Mouse (Mus musculus): Measurements from ENCODE around the gene Oxld1. TPM values are rescaled to one million over a fixed set of nuclear protein-coding genes. Genes with fewer than 3 reads are reported as not detected.
"Not testable (repeated sequence)": the region's sequence is repeated elsewhere in the genome, so short reads cannot be mapped to it uniquely, and the experiment has no call there.

Oxld1 gene
- polyA plus RNA-seq, 1 experiment from 2014 or later = 18.9 TPM

- Histone ChIP-seq H3K4me1 (ENCODE audit: insufficient read depth) (0 out of 2 replicates have a peak, but pooled peaks cover 4% of the 10 kb centered on the region), H3K27me3 (ENCODE audit: insufficient read depth, low read length) (no peaks in the 10 kb centered on the region), H3K9ac (replicated peaks) (no peak overlapping the region), H3K27ac (ENCODE audit: low read depth) (peak overlapping the region; percentile 62; the same call in 1 of the 2 replicates), H3K4me2 (ENCODE audit: low read depth, low read length) (no peak overlapping the region), H3K9me3 (ENCODE audit: low read length) (no peaks in the 10 kb centered on the region), H3K36me3 (replicated peaks; ENCODE audit: insufficient read depth, low read length) (peaks cover 84% of the 10 kb centered on the region), H3K4me3 (ENCODE audit: low read depth, low read length) (no peak overlapping the region)
- ATAC-seq = peak; percentile 68
- peak; percentile 80 for TF ChIP-seq CTCF (IDR thresholded peaks at IDR 0.05; ENCODE audit: low read depth)
- TF ChIP-seq EP300 (IDR thresholded peaks at IDR 0.05; ENCODE audit: low read depth) = no peak
- DNase-seq = peak; percentile 72
- 70% methylated on average over 9 of the region's 9 CpGs for WGBS (ENCODE audit: insufficient replicate concordance)
Observed at GRCm38 (mm10) chr11:120423569-120424295, 34.1 kb downstream of the Oxld1 start.

GRCm38 (mm10) chr11:120422651-120423568, 35.0 kb downstream of the Oxld1 start:
- 70% methylated on average over 13 of the region's 13 CpGs for whole genome bisulfite sequencing (ENCODE audit: insufficient replicate concordance)
- H3K4me2 ChIP-seq (ENCODE audit: low read depth, low read length) = no peak overlapping the region

GRCm38 (mm10) chr11:120418592-120418991, 39.3 kb downstream of the Oxld1 start:
- TF ChIP-seq EP300 (IDR thresholded peaks at IDR 0.05; ENCODE audit: low read depth) = no peak
- TF ChIP-seq CTCF (IDR thresholded peaks at IDR 0.05; ENCODE audit: low read depth) = no peak
- no peak overlapping the region for H3K4me2 ChIP-seq (ENCODE audit: low read depth, low read length)
- peaks cover 78% of the 10 kb centered on the region for H3K36me3 ChIP-seq (replicated peaks; ENCODE audit: insufficient read depth, low read length)
- H3K27me3 ChIP-seq (ENCODE audit: insufficient read depth, low read length) = no peaks in the 10 kb centered on the region
- ATAC-seq (no peak), DNase-seq (no peak)
- 0 out of 2 replicates have a peak, but pooled peaks cover 4% of the 10 kb centered on the region for H3K4me1 ChIP-seq (ENCODE audit: insufficient read depth)
- no peak overlapping the region for H3K9ac ChIP-seq (replicated peaks)
- 93% methylated on average over 1 of the region's 1 CpGs for WGBS (ENCODE audit: insufficient replicate concordance)
- H3K9me3 ChIP-seq (ENCODE audit: low read length) = no peaks in the 10 kb centered on the region
- no peak overlapping the region for H3K27ac ChIP-seq (ENCODE audit: low read depth)
- no peak overlapping the region for H3K4me3 ChIP-seq (ENCODE audit: low read depth, low read length)

More at GRCm38 (mm10) chr11:120422651-120423568, 35.0 kb downstream of the Oxld1 start:
- Histone ChIP-seq H3K4me1 (ENCODE audit: insufficient read depth) (0 out of 2 replicates have a peak, but pooled peaks cover 4% of the 10 kb centered on the region), H3K9me3 (ENCODE audit: low read length) (no peaks in the 10 kb centered on the region), H3K9ac (replicated peaks) (no peak overlapping the region), H3K27ac (ENCODE audit: low read depth) (peak overlapping the region; percentile 62), H3K4me3 (ENCODE audit: low read depth, low read length) (no peak overlapping the region), H3K36me3 (replicated peaks; ENCODE audit: insufficient read depth, low read length) (peaks cover 84% of the 10 kb centered on the region), H3K27me3 (ENCODE audit: insufficient read depth, low read length) (no peaks in the 10 kb centered on the region)
- no peak for TF ChIP-seq EP300 (IDR thresholded peaks at IDR 0.05; ENCODE audit: low read depth)
- TF ChIP-seq CTCF (IDR thresholded peaks at IDR 0.05; ENCODE audit: low read depth) = no peak
- ATAC-seq = peak; percentile 85
- no peak for DNase-seq

- 0 out of 2 replicates have a peak, but pooled peaks cover 4% of the 10 kb centered on the region for H3K4me1 ChIP-seq (ENCODE audit: insufficient read depth)
- DNase-seq = no peak
- no peaks in the 10 kb centered on the region for H3K9me3 ChIP-seq (ENCODE audit: low read length)
- no peak overlapping the region for H3K4me2 ChIP-seq (ENCODE audit: low read depth, low read length)
- peaks cover 78% of the 10 kb centered on the region for H3K36me3 ChIP-seq (replicated peaks; ENCODE audit: insufficient read depth, low read length)
- H3K4me3 ChIP-seq (ENCODE audit: low read depth, low read length) = no peak overlapping the region
- 89% methylated on average over 7 of the region's 7 CpGs for WGBS (ENCODE audit: insufficient replicate concordance)
- no peak for TF ChIP-seq EP300 (IDR thresholded peaks at IDR 0.05; ENCODE audit: low read depth)
- TF ChIP-seq CTCF (IDR thresholded peaks at IDR 0.05; ENCODE audit: low read depth) = no peak
- no peak for ATAC-seq
- H3K9ac ChIP-seq (replicated peaks) = no peak overlapping the region
- no peak overlapping the region for H3K27ac ChIP-seq (ENCODE audit: low read depth)
- no peaks in the 10 kb centered on the region for H3K27me3 ChIP-seq (ENCODE audit: insufficient read depth, low read length)
Observed at GRCm38 (mm10) chr11:120417852-120418251, 40.0 kb downstream of the Oxld1 start.

GRCm38 (mm10) chr11:120413621-120414020, 44.2 kb downstream of the Oxld1 start:
- 97% methylated on average over 7 of the region's 10 CpGs for WGBS (ENCODE audit: insufficient replicate concordance)
- peaks cover 82% of the 10 kb centered on the region for H3K36me3 ChIP-seq (replicated peaks; ENCODE audit: insufficient read depth, low read length)
- not testable (repeated sequence) for H3K4me1 ChIP-seq (ENCODE audit: insufficient read depth); H3K27me3 ChIP-seq (ENCODE audit: insufficient read depth, low read length); DNase-seq; H3K9me3 ChIP-seq (ENCODE audit: low read length); ATAC-seq; H3K27ac ChIP-seq (ENCODE audit: low read depth); H3K4me3 ChIP-seq (ENCODE audit: low read depth, low read length); H3K4me2 ChIP-seq (ENCODE audit: low read depth, low read length); H3K9ac ChIP-seq (replicated peaks)
- 0 out of 2 replicates have a peak, but pooled peaks have one; percentile 1 for TF ChIP-seq CTCF (IDR thresholded peaks at IDR 0.05; ENCODE audit: low read depth)

Other genes starting within 250 kb of the Oxld1 start
- 1.1 and 1.2 TPM in 2 replicates for gene Bahcc1, start 225.1 kb downstream of the Oxld1 start, polyA plus RNA-seq (2015; fragmentation: Nextera tagmentation; extraction: Ambion mirVana)
- 463 and 498 TPM in 2 replicates for gene Actg1, start 109.5 kb downstream of the Oxld1 start, polyA plus RNA-seq (2015; fragmentation: Nextera tagmentation; extraction: Ambion mirVana)
- gene Fscn2, start 96.5 kb downstream of the Oxld1 start, polyA plus RNA-seq (2015; fragmentation: Nextera tagmentation; extraction: Ambion mirVana) = not detected in 2 replicates
- gene Faap100, start 79.3 kb downstream of the Oxld1 start, polyA plus RNA-seq (2015; fragmentation: Nextera tagmentation; extraction: Ambion mirVana) = 5.5 and 5.8 TPM in 2 replicates
- 12.5 and 12.8 TPM in 2 replicates for gene Nploc4, start 20.4 kb downstream of the Oxld1 start, polyA plus RNA-seq (2015; fragmentation: Nextera tagmentation; extraction: Ambion mirVana)
- gene Tspan10, start 15.4 kb downstream of the Oxld1 start, polyA plus RNA-seq (2015; fragmentation: Nextera tagmentation; extraction: Ambion mirVana) = not detected in 2 replicates
- 0.20 TPM in 1 of 2 replicates, not detected in the other for gene Pde6g, start 4.6 kb downstream of the Oxld1 start, polyA plus RNA-seq (2015; fragmentation: Nextera tagmentation; extraction: Ambion mirVana)
- 9.0 and 11.7 TPM in 2 replicates for gene Ccdc137, start within 50 bp of the Oxld1 start, polyA plus RNA-seq (2015; fragmentation: Nextera tagmentation; extraction: Ambion mirVana)
- gene Arl16, start 9.5 kb upstream of the Oxld1 start, polyA plus RNA-seq (2015; fragmentation: Nextera tagmentation; extraction: Ambion mirVana) = 11.9 and 13.5 TPM in 2 replicates
- gene Mrpl12, start 26.5 kb upstream of the Oxld1 start, polyA plus RNA-seq (2015; fragmentation: Nextera tagmentation; extraction: Ambion mirVana) = 133 and 139 TPM in 2 replicates
- 96.7 and 99.7 TPM in 2 replicates for gene Slc25a10, start 33.8 kb upstream of the Oxld1 start, polyA plus RNA-seq (2015; fragmentation: Nextera tagmentation; extraction: Ambion mirVana)
- 58.5 and 66.9 TPM in 2 replicates for gene Gcgr, start 72.6 kb upstream of the Oxld1 start, polyA plus RNA-seq (2015; fragmentation: Nextera tagmentation; extraction: Ambion mirVana)
- gene Mcrip1, start 91.7 kb upstream of the Oxld1 start, polyA plus RNA-seq (2015; fragmentation: Nextera tagmentation; extraction: Ambion mirVana) = 59.2 and 61.0 TPM in 2 replicates
- gene Ppp1r27, start 93.1 kb upstream of the Oxld1 start, polyA plus RNA-seq (2015; fragmentation: Nextera tagmentation; extraction: Ambion mirVana) = 0.19 and 1.5 TPM in 2 replicates
- gene P4hb, start 115.2 kb upstream of the Oxld1 start, polyA plus RNA-seq (2015; fragmentation: Nextera tagmentation; extraction: Ambion mirVana) = 683 and 697 TPM in 2 replicates
- gene Arhgdia, start 123.6 kb upstream of the Oxld1 start, polyA plus RNA-seq (2015; fragmentation: Nextera tagmentation; extraction: Ambion mirVana) = 148 and 156 TPM in 2 replicates
- gene Alyref, start 140.3 kb upstream of the Oxld1 start, polyA plus RNA-seq (2015; fragmentation: Nextera tagmentation; extraction: Ambion mirVana) = 162 and 168 TPM in 2 replicates
- gene Anapc11, start 140.4 kb upstream of the Oxld1 start, polyA plus RNA-seq (2015; fragmentation: Nextera tagmentation; extraction: Ambion mirVana) = 46.1 and 47.5 TPM in 2 replicates
- gene Npb, start 150.4 kb upstream of the Oxld1 start, polyA plus RNA-seq (2015; fragmentation: Nextera tagmentation; extraction: Ambion mirVana) = 20.9 and 22.2 TPM in 2 replicates
- gene Pcyt2, start 159.9 kb upstream of the Oxld1 start, polyA plus RNA-seq (2015; fragmentation: Nextera tagmentation; extraction: Ambion mirVana) = 217 and 222 TPM in 2 replicates
- gene Sirt7, start 167.2 kb upstream of the Oxld1 start, polyA plus RNA-seq (2015; fragmentation: Nextera tagmentation; extraction: Ambion mirVana) = 34.3 TPM in 2 replicates
- gene Mafg, start 175.5 kb upstream of the Oxld1 start, polyA plus RNA-seq (2015; fragmentation: Nextera tagmentation; extraction: Ambion mirVana) = 30.8 and 35.8 TPM in 2 replicates
- 1.5 and 1.7 TPM in 2 replicates for gene Pycr1, start 185.7 kb upstream of the Oxld1 start, polyA plus RNA-seq (2015; fragmentation: Nextera tagmentation; extraction: Ambion mirVana)
- 0.26 and 0.50 TPM in 2 replicates for gene Myadml2, start 190.1 kb upstream of the Oxld1 start, polyA plus RNA-seq (2015; fragmentation: Nextera tagmentation; extraction: Ambion mirVana)
- 0.15 and 0.29 TPM in 2 replicates for gene Notum, start 203.1 kb upstream of the Oxld1 start, polyA plus RNA-seq (2015; fragmentation: Nextera tagmentation; extraction: Ambion mirVana)
- gene Aspscr1, start 214.9 kb upstream of the Oxld1 start, polyA plus RNA-seq (2015; fragmentation: Nextera tagmentation; extraction: Ambion mirVana) = 56.8 and 57.1 TPM in 2 replicates